Mouse (Mus musculus) hindbrain, embryonic 11.5 days (tissue): ENCODE measurements around the gene Egfem1. TPM values are rescaled to one million over a fixed set of nuclear protein-coding genes. Genes with fewer than 3 reads are reported as not detected.

ENCODE experiments used
- ATAC-seq: fragments of 200-750 bp; cut with Nextera tagmentation; 2 replicates; pipeline ENCODE4 v1.8.0; 2017; ENCODE audit warnings: mild to moderate bottlenecking, moderate TSS enrichment, moderate library complexity; ENCODE audit not compliant: low FRiP score
- DNase-seq: peaks from one replicate; pipeline ENCODE4 v3.0.0-alpha.2; 2015; ENCODE audit warnings: low spot score
- H3K27ac ChIP-seq: fragments of 300-500 bp; sonication (generic); 2 replicates; pipeline ENCODE4 v1.5.1; 2014; ENCODE audit warnings: mild to moderate bottlenecking, low read depth, low read length
- H3K27me3 ChIP-seq: fragments of 300-500 bp; sonication (generic); 2 replicates; pipeline ENCODE4 v1.6.1; 2014; ENCODE audit warnings: mild to moderate bottlenecking, low read length, moderate library complexity, mixed read lengths; ENCODE audit not compliant: control insufficient read depth, insufficient read depth
- H3K36me3 ChIP-seq: fragments of 300-500 bp; sonication (generic); 2 replicates; pipeline ENCODE4 v1.6.1; 2014; ENCODE audit warnings: mild to moderate bottlenecking, low read length, moderate library complexity, mixed read lengths; ENCODE audit not compliant: control insufficient read depth, insufficient read depth
- H3K4me1 ChIP-seq: fragments of 300-500 bp; sonication (generic); replicated peaks from 2 replicates; pipeline ENCODE4 v1.6.1; 2014; ENCODE audit warnings: low read length, mixed read lengths; ENCODE audit not compliant: control insufficient read depth, insufficient read depth
- H3K4me2 ChIP-seq: fragments of 300-500 bp; sonication (generic); replicated peaks from 2 replicates; pipeline ENCODE4 v1.6.1; 2014; ENCODE audit warnings: mild to moderate bottlenecking, low read depth, low read length
- H3K4me3 ChIP-seq: fragments of 300-500 bp; sonication (generic); 2 replicates; pipeline ENCODE4 v1.5.1; 2014; ENCODE audit warnings: low read depth, low read length
- H3K9ac ChIP-seq: fragments of 300-500 bp; sonication (generic); 2 replicates; pipeline ENCODE4 v1.6.1; 2014; ENCODE audit warnings: low read depth, low read length
- H3K9me3 ChIP-seq: fragments of 300-500 bp; sonication (generic); 2 replicates; pipeline ENCODE4 v1.6.1; 2016; ENCODE audit warnings: low read length; ENCODE audit not compliant: control insufficient read depth
- WGBS: fragments of 180-500 bp; shearing (Covaris S2); extraction: QIAGEN DNeasy Blood & Tissue Kit; methylation state at CpG from one replicate; pipeline ENCODE4 v1.1.7; 2014; 5-methylcytosine and 5-hydroxymethylcytosine counted together
- polyA plus RNA-seq: library from polyadenylated mRNA; unstranded; fragments of >200 nt; fragmentation: Nextera tagmentation; extraction: Ambion mirVana; gene quantifications from 2 replicates; pipeline ENCODE4 v1.2.1, GENCODE M21; 2014

The Egfem1 gene
- polyA plus RNA-seq, 1 experiment from 2014 or later, result 3.6 TPM

DNA sequence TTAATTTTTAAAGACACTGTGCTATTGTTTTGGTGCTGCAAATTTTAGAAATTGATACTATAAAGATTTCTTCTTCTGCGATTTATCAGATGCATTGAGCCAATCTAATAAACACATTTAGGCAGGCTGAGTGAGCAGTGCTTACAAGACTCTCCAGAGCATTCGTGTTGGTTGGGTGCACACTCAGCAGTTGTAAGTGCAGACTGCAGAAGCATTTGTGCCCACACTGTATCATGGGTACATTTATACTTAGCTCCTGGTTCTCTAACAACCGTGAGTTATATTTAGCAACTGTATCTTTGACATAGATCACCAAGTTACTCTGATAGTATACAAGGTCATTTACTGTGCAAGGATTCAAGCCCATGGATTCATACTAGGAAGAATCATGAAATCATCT, 264.0 kb downstream of the Egfem1 start:
- ATAC-seq (no peak), DNase-seq (no peak)
- no peaks in the 10 kb centered on the region for H3K36me3 ChIP-seq
- H3K9me3 ChIP-seq, result no peaks in the 10 kb centered on the region
- no peak overlapping the region for H3K27ac ChIP-seq
- 85% methylated on average over 3 of the region's 3 CpGs for WGBS
- no peaks in the 10 kb centered on the region for H3K27me3 ChIP-seq
- no peaks in the 10 kb centered on the region for H3K4me1 ChIP-seq
- no peak overlapping the region for H3K9ac ChIP-seq
- no peak overlapping the region for H3K4me2 ChIP-seq
- H3K4me3 ChIP-seq, result no peak overlapping the region

DNA sequence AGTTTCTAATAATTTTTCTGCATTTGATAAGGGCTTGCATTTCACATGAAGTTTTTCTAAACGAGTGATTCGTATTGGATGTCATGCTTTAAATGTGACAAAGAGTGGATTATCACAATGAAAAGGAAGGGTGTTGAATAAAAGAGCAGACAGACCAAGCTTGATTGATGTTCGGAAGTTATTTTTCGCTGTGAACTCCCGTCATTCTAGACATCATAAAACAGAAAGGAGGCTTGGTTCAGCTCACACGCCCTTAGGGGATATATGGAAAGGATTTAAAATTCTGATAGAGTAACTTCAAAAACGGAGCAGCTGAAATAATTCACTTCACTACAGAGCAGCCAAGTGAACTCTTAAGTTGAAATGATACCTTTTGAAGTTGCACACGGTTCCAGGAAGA, 285.1 kb downstream of the Egfem1 start:
- H3K9ac ChIP-seq, result no peak overlapping the region
- no peak for DNase-seq
- no peaks in the 10 kb centered on the region for H3K27me3 ChIP-seq
- WGBS, result 71% methylated on average over 8 of the region's 8 CpGs
- no peaks in the 10 kb centered on the region for H3K9me3 ChIP-seq
- H3K4me1 ChIP-seq, result no peaks in the 10 kb centered on the region
- H3K4me2 ChIP-seq, result no peak overlapping the region
- H3K27ac ChIP-seq, result no peak overlapping the region
- no peak for ATAC-seq
- H3K4me3 ChIP-seq, result no peak overlapping the region
- H3K36me3 ChIP-seq, result no peaks in the 10 kb centered on the region

DNA sequence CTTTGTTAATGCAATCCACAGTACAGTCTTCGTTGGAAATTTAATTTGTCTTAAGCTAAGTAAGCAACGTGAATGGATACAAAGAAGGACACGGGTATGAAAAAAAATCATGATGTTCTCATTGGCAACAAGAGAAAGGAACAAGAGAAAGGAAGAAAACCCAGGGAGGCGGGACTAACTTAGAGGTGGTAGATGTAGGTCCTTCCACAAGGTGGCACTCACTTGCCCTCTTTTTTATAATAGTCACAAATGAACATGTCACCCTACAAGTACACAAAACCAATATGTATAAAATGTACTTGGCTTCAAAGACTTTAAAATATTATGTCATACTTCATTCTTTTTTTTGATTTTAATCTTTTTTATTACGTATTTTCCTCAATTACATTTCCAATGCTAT, 288.7 kb downstream of the Egfem1 start:
- Histone ChIP-seq H3K4me1 (no peaks in the 10 kb centered on the region), H3K27me3 (no peaks in the 10 kb centered on the region), H3K9ac (no peak overlapping the region), H3K4me2 (no peak overlapping the region), H3K36me3 (no peaks in the 10 kb centered on the region), H3K4me3 (no peak overlapping the region), H3K27ac (no peak overlapping the region), H3K9me3 (no peaks in the 10 kb centered on the region)
- ATAC-seq, result no peak
- 71% methylated on average over 5 of the region's 5 CpGs for WGBS
- DNase-seq, result peak; percentile 5

DNA sequence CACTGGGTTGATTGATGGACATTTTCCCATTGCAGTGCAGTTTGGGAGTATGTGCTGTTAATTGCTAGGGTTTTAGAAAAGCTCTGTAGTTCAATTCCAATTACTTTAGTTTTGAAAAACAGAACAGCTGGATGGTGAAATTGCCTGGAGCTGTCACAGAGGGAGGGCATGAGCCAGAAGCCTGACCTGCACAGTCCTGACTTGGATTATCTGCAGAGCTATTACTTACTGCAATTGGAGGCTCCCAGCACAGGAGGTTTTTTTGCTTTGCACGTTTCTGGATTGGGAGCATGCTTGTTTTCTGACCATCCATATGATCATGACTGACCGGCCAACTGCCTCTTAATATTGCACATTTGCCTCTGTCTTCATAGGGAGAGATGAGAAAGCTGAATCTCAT, 299.4 kb downstream of the Egfem1 start:
- no peak for ATAC-seq
- 69% methylated on average over 2 of the region's 2 CpGs for WGBS
- H3K4me2 ChIP-seq, result no peak overlapping the region
- no peak overlapping the region for H3K9ac ChIP-seq
- no peak for DNase-seq
- H3K27me3 ChIP-seq, result no peaks in the 10 kb centered on the region
- H3K9me3 ChIP-seq, result no peaks in the 10 kb centered on the region
- H3K27ac ChIP-seq, result no peak overlapping the region
- no peaks in the 10 kb centered on the region for H3K4me1 ChIP-seq
- H3K4me3 ChIP-seq, result no peak overlapping the region
- H3K36me3 ChIP-seq, result no peaks in the 10 kb centered on the region

DNA sequence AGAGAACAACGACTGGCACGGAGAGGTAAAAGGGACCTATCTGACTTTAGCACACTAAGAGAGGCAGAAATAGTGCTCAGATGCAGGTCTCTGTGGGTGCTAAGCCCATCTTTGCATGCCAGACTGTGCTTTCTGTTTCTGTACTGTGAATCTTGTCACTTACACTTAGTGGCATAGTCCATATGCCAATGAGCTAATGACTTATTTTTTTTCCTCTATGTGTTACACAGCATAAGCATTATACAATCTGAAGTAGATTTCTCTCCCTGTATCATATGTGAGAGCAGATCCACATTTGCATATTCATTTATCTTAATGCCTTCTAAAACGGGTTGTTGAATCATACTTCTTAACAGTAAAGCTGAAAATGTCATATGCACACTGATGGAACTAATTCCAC, 317.2 kb downstream of the Egfem1 start:
- no peak overlapping the region for H3K4me3 ChIP-seq
- no peak overlapping the region for H3K27ac ChIP-seq
- H3K36me3 ChIP-seq, result no peaks in the 10 kb centered on the region
- no peaks in the 10 kb centered on the region for H3K27me3 ChIP-seq
- no peaks in the 10 kb centered on the region for H3K4me1 ChIP-seq
- H3K9ac ChIP-seq, result no peak overlapping the region
- H3K9me3 ChIP-seq, result no peaks in the 10 kb centered on the region
- H3K4me2 ChIP-seq, result no peak overlapping the region
- 89% methylated on average over 3 of the region's 3 CpGs for WGBS
- ATAC-seq (no peak), DNase-seq (no peak)

DNA sequence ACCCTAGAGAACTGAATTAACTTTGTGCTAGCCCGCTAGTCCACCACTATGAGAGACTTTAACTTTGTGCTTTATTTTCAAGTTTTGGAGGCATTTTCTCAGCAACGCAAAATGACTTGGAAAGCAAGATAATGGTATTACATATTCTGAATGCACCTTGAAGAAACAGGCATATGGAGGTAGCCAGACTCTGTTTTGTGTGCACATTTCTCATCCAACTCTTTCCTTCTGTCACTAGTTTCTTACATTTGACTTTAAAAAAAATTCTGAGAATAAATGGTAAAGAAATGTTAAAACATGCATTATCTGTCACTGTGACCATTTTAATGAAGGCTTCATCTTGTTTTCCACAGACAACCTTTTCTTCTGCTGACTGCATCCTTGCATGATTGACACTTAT, 339.8 kb downstream of the Egfem1 start:
- ATAC-seq (no peak), DNase-seq (no peak)
- WGBS, result 90% methylated on average over 2 of the region's 2 CpGs
- no peak overlapping the region for H3K4me2 ChIP-seq
- no peak overlapping the region for H3K27ac ChIP-seq
- H3K36me3 ChIP-seq, result no peaks in the 10 kb centered on the region
- H3K4me1 ChIP-seq, result no peaks in the 10 kb centered on the region
- no peak overlapping the region for H3K4me3 ChIP-seq
- no peak overlapping the region for H3K9ac ChIP-seq
- no peaks in the 10 kb centered on the region for H3K27me3 ChIP-seq
- H3K9me3 ChIP-seq, result no peaks in the 10 kb centered on the region

DNA sequence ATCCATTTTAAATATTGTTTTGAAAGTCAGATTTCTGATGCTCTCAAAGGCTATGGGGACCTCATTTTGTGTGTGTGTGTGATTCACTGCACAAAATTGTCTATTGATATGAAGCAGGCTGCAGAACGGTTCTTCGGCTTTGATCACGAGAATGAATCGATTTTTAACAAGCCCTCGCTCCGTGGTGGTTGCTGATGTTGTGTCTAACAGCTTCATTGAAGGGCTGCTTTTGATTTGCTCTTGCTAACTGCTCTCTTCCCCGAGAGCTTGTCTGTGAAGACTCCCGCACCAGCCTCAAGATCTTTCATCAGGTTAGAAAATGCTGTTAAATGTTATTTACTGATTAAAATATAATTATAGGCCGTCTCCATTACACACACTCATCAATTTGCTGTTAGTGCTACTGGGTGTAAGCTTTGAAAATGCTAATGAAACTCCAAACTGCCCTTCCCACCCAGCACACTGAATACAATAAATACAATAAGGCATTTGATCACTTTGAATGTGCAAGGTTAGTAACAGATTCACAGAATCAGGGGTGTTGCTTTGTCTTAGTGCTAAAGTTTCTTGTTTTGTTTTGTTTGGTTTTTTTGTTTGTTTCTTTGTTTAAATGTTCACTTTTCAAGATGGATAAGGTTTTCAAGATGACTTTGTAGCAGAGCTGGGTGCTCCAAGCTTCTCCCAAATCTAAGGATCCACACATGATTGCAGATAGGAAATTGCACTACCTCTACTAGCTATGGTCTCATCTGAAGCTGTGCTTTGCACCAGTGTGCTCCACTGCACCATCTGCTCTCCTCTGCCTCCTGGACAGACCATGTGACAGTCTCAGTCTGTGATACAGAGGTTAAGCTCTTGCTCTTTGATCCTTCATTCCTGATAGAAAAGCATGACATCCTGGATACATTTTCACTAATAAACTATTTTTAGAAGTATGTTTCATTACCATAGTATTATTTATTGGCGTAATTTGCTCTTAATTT, 350.6 kb downstream of the Egfem1 start:
- DNase-seq, result peak; percentile 29
- H3K4me3 ChIP-seq, result no peak overlapping the region
- H3K36me3 ChIP-seq, result no peaks in the 10 kb centered on the region
- no peak overlapping the region for H3K4me2 ChIP-seq
- H3K9me3 ChIP-seq, result no peaks in the 10 kb centered on the region
- H3K9ac ChIP-seq, result no peak overlapping the region
- no peak overlapping the region for H3K27ac ChIP-seq
- no peaks in the 10 kb centered on the region for H3K4me1 ChIP-seq
- WGBS, result 48% methylated on average over 10 of the region's 10 CpGs
- ATAC-seq, result peak; percentile 88
- H3K27me3 ChIP-seq, result no peaks in the 10 kb centered on the region

DNA sequence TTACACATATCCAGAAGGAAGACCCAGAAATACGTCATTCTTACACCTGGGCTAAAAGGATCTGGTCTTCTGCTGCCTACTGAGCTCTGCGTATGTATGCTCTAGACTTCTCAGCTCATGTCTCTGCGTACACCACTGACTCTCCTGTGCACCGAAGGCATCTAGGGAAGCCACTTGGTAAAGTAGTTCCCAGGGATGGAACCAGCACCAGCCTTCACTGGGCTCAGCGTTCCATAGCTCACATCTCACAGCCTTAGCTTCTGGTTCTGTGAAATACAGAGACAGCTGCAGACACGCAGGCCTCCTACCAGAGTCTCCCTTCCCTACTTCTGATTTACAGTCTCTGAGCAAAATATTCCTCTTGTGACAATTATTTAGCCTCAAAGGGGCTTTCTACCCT, 361.2 kb downstream of the Egfem1 start:
- H3K4me2 ChIP-seq, result no peak overlapping the region
- no peaks in the 10 kb centered on the region for H3K9me3 ChIP-seq
- 90% methylated on average over 6 of the region's 6 CpGs for WGBS
- H3K27ac ChIP-seq, result no peak overlapping the region
- H3K9ac ChIP-seq, result no peak overlapping the region
- DNase-seq (no peak), ATAC-seq (no peak)
- H3K4me3 ChIP-seq, result no peak overlapping the region
- no peaks in the 10 kb centered on the region for H3K4me1 ChIP-seq
- no peaks in the 10 kb centered on the region for H3K36me3 ChIP-seq
- H3K27me3 ChIP-seq, result no peaks in the 10 kb centered on the region

DNA sequence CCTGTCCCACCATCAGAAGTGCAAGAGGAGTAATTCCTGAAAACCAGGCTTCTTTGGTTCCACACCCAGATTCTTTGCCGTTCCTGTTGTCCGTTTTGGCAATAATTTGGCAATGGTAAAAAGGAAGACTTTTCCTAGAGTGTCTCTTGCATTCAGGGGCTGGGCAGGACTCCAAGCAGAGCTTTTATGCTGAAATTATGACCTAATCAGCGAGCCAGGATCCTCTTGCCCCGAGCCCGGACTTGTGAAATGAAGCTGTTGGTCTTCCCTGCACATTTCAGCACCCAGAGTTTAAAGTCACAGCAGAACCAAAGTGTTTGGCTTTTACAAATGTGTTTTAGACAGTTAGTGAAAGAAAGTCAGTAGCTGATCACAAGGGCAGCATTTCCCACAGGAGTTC, 362.8 kb downstream of the Egfem1 start:
- H3K4me2 ChIP-seq, result no peak overlapping the region
- ATAC-seq (no peak), DNase-seq (no peak)
- no peak overlapping the region for H3K4me3 ChIP-seq
- no peaks in the 10 kb centered on the region for H3K27me3 ChIP-seq
- no peak overlapping the region for H3K9ac ChIP-seq
- no peak overlapping the region for H3K27ac ChIP-seq
- WGBS, result 85% methylated on average over 5 of the region's 5 CpGs
- H3K4me1 ChIP-seq, result no peaks in the 10 kb centered on the region
- no peaks in the 10 kb centered on the region for H3K9me3 ChIP-seq
- no peaks in the 10 kb centered on the region for H3K36me3 ChIP-seq
